Mouse (Mus musculus) kidney, embryonic 15.5 days (tissue): Measurements from ENCODE around the gene Gm4952. TPM values are rescaled to one million over a fixed set of nuclear protein-coding genes. Genes with fewer than 3 reads are reported as not detected.

Experiments
- polyA plus RNA-seq: library from polyadenylated mRNA; unstranded; fragments of >200 nt; fragmentation: Nextera tagmentation; extraction: Ambion mirVana; gene quantifications from 2 replicates; pipeline ENCODE4 v1.2.1, GENCODE M21; 2015

The Gm4952 gene
- polyA plus RNA-seq, 1 experiment from 2014 or later: 0.23 TPM

Other genes starting within 250 kb of the Gm4952 start
- not detected in 2 replicates for gene Olfr1440, start 212.7 kb upstream of the Gm4952 start, polyA plus RNA-seq
- not detected in 2 replicates for gene Olfr1441, start 182.5 kb upstream of the Gm4952 start, polyA plus RNA-seq
- gene Pfpl, start 172.1 kb upstream of the Gm4952 start, polyA plus RNA-seq: not detected in 2 replicates
- gene Mpeg1, start 139.2 kb upstream of the Gm4952 start, polyA plus RNA-seq: 0.57 and 0.62 TPM in 2 replicates
- gene Dtx4, start 98.5 kb upstream of the Gm4952 start, polyA plus RNA-seq: 6.2 and 6.7 TPM in 2 replicates
- gene Fam111a, start 54.2 kb upstream of the Gm4952 start, polyA plus RNA-seq: 25.3 and 26.3 TPM in 2 replicates
- 11.5 and 12.6 TPM in 2 replicates for gene Glyat, start 33.3 kb downstream of the Gm4952 start, polyA plus RNA-seq
- gene Olfr1442, start 70.5 kb downstream of the Gm4952 start, polyA plus RNA-seq: not detected in 2 replicates
- gene Olfr1443, start 78.1 kb downstream of the Gm4952 start, polyA plus RNA-seq: not detected in 2 replicates
- 57.5 and 58.1 TPM in 2 replicates for gene Keg1, start 95.8 kb downstream of the Gm4952 start, polyA plus RNA-seq
- 2.4 and 2.5 TPM in 2 replicates for gene Cntf, start 165.7 kb downstream of the Gm4952 start, polyA plus RNA-seq
- gene Zfp91, start 196.2 kb downstream of the Gm4952 start, polyA plus RNA-seq: 15.1 and 15.9 TPM in 2 replicates
- gene Lpxn, start 196.2 kb downstream of the Gm4952 start, polyA plus RNA-seq: 1.3 and 1.4 TPM in 2 replicates
- gene Gm5244, start 246.7 kb downstream of the Gm4952 start, polyA plus RNA-seq: not detected in 2 replicates